Mouse (Mus musculus): ENCODE results near the gene Gm2696. TPM values are rescaled to one million over a fixed set of nuclear protein-coding genes. Genes with fewer than 3 reads are reported as not detected.

The Gm2696 gene
- polyA plus RNA-seq, 1 experiment from 2014 or later: not detected

DNA sequence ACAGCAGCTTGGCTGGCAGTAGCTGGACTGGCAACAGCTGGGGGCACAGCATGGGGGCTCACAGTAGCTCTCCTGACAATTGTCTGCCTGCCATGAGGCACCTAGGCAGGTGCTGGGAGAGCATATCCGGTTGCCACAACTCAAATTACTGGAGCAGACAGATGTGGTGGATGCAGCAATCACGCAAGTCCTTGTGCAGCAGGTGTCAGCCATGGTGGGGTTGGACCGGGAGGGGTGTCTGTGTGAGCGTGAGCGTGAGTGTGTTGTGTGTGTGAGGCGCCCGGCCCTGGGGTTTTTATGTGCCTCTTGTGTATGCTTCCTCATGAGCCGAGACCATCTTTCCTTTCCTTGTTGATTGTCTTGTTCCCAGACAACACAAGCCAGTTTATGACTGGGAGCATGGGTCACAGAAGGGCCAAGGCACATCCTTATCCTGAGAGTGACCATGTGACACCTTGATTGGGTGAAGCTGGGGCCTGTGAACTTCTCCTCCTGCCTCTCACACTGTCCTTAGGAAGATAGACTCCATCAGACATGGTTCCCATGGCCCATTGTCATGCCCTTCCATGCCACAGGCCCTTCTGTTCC, 15.5 kb upstream of the Gm2696 start, which contains the start of gene Gm19668:
Gm19668 (minus strand) TSS at position 213 of the 588 bp plus-strand sequence.
- 53% methylated on average over 8 of the region's 8 CpGs for WGBS
- Histone ChIP-seq H3K27ac (replicated peaks) (no peak within 1 kb of the TSS), H3K9me3 (no peaks in the 10 kb centered on the region), H3K27me3 (no peaks in the 10 kb centered on the region), H3K4me3 (no peak within 1 kb of the TSS), H3K4me1 (replicated peaks) (no peaks in the 10 kb centered on the region), H3K9ac (no peak within 1 kb of the TSS), H3K4me2 (no peak within 1 kb of the TSS), H3K36me3 (no peaks in the 10 kb centered on the region)
- no peak for ATAC-seq (ENCODE audit: low FRiP score, low read depth)

DNA sequence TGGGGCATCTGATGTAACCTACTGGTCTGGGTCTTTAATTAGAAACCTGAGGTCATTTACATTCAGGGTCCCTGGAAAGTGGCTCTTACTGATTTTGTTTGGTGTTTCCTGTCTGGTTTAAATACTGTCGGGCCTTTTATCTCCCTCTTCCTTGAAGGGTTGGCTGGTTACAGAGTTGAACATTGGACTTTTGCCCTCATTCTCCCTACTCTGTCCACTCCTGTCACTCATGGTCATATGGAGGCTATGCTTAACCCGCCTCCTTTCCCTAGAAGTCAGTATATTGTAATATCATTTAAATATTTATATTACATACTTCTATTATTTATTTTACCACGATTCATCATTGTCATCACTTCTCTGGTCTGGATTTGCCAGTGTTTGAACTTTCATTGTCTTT, 10.4 kb upstream of the Gm2696 start:
- H3K36me3 ChIP-seq: no peaks in the 10 kb centered on the region
- H3K4me1 ChIP-seq (replicated peaks): no peaks in the 10 kb centered on the region
- H3K9ac ChIP-seq: no peak overlapping the region
- WGBS: 83% methylated on average over 3 of the region's 3 CpGs
- no peak for ATAC-seq (ENCODE audit: low FRiP score, low read depth)
- no peaks in the 10 kb centered on the region for H3K27me3 ChIP-seq
- H3K4me2 ChIP-seq: no peak overlapping the region
- no peak overlapping the region for H3K27ac ChIP-seq (replicated peaks)
- no peak overlapping the region for H3K4me3 ChIP-seq
- H3K9me3 ChIP-seq: no peaks in the 10 kb centered on the region

DNA sequence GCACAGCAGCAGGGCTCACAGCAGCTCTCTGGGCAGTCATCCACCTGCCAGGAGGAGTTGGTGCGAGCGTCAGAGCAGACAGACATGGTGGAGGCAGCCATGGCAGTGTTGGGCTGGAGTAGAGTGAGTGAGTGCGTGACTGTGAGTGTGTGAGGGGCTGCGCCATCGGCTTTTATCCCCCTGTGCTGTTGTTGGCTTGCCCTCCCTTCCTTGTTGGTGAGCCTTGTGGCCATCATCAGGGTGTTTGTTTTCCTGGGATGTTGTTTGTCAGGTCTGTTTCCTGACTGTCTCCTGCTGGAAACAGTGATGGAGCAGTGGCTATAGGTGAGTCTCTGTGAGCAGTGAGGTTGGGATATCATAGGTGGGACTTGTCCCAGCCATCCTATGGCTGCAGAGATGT, 2.7 kb upstream of the Gm2696 start, which contains the start of gene Gm9507:
Gm9507 (minus strand) TSS at position 101 of the 400 bp plus-strand sequence.
- Histone ChIP-seq H3K27ac (replicated peaks) (no peak within 1 kb of the TSS), H3K27me3 (no peaks in the 10 kb centered on the region), H3K36me3 (no peaks in the 10 kb centered on the region), H3K9me3 (no peaks in the 10 kb centered on the region), H3K9ac (no peak within 1 kb of the TSS), H3K4me3 (no peak within 1 kb of the TSS), H3K4me2 (no peak within 1 kb of the TSS), H3K4me1 (replicated peaks) (0 out of 2 replicates have a peak, but pooled peaks cover 4% of the 10 kb centered on the region)
- 75% methylated on average over 5 of the region's 5 CpGs for WGBS
- no peak for ATAC-seq (ENCODE audit: low FRiP score, low read depth)

DNA sequence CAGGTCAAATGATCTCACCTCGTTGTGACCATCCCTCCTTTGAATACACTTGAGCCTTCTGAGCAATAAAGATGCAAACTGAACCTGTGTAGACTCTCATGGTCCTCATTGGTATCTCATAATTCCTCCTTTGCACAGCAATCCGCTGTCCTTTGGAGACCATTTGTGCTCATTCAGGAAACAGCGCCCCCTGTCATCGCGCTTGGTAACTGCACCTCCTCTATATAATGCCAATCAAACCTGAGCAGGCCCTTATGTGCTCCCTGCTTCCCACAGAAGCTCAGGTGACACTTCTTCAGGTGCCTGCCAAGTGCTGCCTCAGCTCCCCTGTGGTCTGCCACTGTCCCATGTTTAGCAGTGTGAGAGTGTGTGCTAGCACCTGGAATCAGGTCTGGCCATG, 1.0 kb downstream of the Gm2696 start:
- Histone ChIP-seq H3K27ac (replicated peaks) (no peak overlapping the region), H3K4me1 (replicated peaks) (0 out of 2 replicates have a peak, but pooled peaks cover 4% of the 10 kb centered on the region), H3K27me3 (no peaks in the 10 kb centered on the region), H3K9me3 (no peaks in the 10 kb centered on the region), H3K4me3 (no peak overlapping the region), H3K9ac (no peak overlapping the region), H3K4me2 (no peak overlapping the region), H3K36me3 (no peaks in the 10 kb centered on the region)
- no peak for ATAC-seq (ENCODE audit: low FRiP score, low read depth)
- WGBS: 35% methylated on average over 5 of the region's 5 CpGs

DNA sequence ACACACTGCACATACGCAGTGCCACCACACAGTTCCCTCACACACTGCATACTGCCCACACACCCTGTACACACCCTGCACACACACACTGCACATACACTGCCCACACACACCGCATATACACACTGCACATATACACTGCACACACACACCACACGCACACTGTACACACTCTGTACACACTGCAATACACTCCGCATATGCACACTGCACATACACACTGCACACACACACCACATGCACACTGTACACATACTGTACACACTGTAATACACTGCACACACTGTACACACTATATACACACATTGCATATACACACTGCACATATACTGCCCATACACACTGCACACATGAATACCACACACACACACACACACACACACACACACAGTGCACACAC, 4.0 kb downstream of the Gm2696 start:
- ATAC-seq (ENCODE audit: low FRiP score, low read depth): peak; percentile 63; the same call in 1 of the 2 replicates
- H3K27ac ChIP-seq (replicated peaks): no peak overlapping the region
- 98% methylated on average over 4 of the region's 4 CpGs for WGBS

DNA sequence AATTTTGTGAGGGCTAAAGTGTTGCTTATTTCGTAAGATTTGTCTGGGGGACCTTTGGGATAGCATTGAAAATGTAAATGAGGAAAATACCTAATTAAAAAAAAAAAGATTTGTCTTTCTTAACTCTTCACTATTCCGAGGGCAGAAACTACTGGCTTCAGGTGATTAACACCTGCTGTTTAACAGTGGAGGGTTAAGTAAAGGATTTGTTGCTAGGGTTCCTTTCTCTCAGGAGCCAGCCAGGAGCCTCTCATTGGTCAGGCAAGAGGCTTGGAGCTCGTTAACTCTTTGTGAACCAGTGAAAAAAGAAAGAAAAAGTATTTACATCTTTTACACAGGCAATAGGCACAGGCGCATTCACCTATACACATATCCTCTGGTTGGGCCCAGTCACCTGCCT, 4.7 kb downstream of the Gm2696 start:
- WGBS: 54% methylated on average over 4 of the region's 4 CpGs
- Histone ChIP-seq H3K36me3 (no peaks in the 10 kb centered on the region), H3K27me3 (no peaks in the 10 kb centered on the region), H3K27ac (replicated peaks) (no peak overlapping the region), H3K4me2 (no peak overlapping the region), H3K9ac (no peak overlapping the region), H3K9me3 (peaks cover 3% of the 10 kb centered on the region; the same call in 1 of the 2 replicates), H3K4me3 (no peak overlapping the region), H3K4me1 (replicated peaks) (0 out of 2 replicates have a peak, but pooled peaks cover 4% of the 10 kb centered on the region)
- ATAC-seq (ENCODE audit: low FRiP score, low read depth): no peak

More for the DNA sequence above, 4.0 kb downstream of the Gm2696 start:
- Histone ChIP-seq H3K36me3 (no peaks in the 10 kb centered on the region), H3K9ac (no peak overlapping the region), H3K4me3 (no peak overlapping the region), H3K27me3 (no peaks in the 10 kb centered on the region), H3K4me1 (replicated peaks) (0 out of 2 replicates have a peak, but pooled peaks cover 4% of the 10 kb centered on the region), H3K4me2 (no peak overlapping the region), H3K9me3 (peaks cover 3% of the 10 kb centered on the region; the same call in 1 of the 2 replicates)

DNA sequence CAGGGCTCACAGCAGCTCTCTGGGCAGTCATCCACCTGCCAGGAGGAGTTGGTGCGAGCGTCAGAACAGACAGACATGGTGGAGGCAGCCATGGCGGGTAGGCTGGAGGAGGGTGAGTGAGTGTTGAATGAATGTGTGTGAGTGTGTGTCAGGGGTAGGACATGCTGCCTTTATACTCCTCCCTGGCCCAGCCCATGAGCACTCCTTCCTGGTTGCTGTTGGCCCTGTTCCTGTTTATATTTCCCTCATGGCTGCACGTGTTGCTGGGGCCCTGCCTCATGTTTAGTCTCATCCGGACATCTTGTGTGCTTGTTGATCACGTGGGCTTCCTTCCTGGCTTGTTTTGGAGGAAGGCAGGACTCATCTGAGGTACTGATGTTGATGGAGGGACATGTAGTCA, 12.5 kb downstream of the Gm2696 start, which contains the start of gene Krtap10-4:
Krtap10-4 (minus strand) TSS at position 145 of the 400 bp plus-strand sequence.
- no peak within 1 kb of the TSS for H3K4me3 ChIP-seq
- no peaks in the 10 kb centered on the region for H3K36me3 ChIP-seq
- H3K4me1 ChIP-seq (replicated peaks): no peaks in the 10 kb centered on the region
- peaks cover 3% of the 10 kb centered on the region; the same call in 1 of the 2 replicates for H3K9me3 ChIP-seq
- no peak within 1 kb of the TSS for H3K27ac ChIP-seq (replicated peaks)
- no peak for ATAC-seq (ENCODE audit: low FRiP score, low read depth)
- no peak within 1 kb of the TSS for H3K4me2 ChIP-seq
- H3K9ac ChIP-seq: no peak within 1 kb of the TSS
- 71% methylated on average over 6 of the region's 6 CpGs for WGBS
- H3K27me3 ChIP-seq: no peaks in the 10 kb centered on the region

DNA sequence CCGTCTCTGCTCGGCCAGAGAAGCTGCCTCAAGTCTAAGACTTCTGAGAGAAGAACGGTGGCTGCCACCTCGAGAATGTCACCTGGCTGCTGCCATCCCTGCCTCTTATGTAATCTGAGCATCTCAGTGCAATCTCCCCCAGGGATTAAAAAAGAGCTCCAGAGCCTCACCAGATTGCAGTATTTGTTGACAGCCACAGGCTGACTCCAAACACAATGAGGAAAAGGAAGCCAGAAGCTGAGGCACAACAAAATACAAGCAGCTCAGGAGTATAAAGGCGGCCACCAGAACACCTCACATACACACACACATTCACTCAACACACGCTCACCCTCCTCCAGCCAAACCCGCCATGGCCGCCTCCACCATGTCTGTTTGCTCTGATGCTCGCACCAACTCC, 21.2 kb downstream of the Gm2696 start, which contains the start of gene Krtap10-10:
Krtap10-10 (plus strand) TSS at position 301 of the 400 bp plus-strand sequence.
- Histone ChIP-seq H3K27me3 (no peaks in the 10 kb centered on the region), H3K4me1 (replicated peaks) (no peaks in the 10 kb centered on the region), H3K4me3 (no peak within 1 kb of the TSS), H3K4me2 (no peak within 1 kb of the TSS), H3K9ac (no peak within 1 kb of the TSS), H3K9me3 (no peaks in the 10 kb centered on the region), H3K27ac (replicated peaks) (no peak within 1 kb of the TSS), H3K36me3 (no peaks in the 10 kb centered on the region)
- no peak for ATAC-seq (ENCODE audit: low FRiP score, low read depth)
- WGBS: 63% methylated on average over 9 of the region's 9 CpGs

DNA sequence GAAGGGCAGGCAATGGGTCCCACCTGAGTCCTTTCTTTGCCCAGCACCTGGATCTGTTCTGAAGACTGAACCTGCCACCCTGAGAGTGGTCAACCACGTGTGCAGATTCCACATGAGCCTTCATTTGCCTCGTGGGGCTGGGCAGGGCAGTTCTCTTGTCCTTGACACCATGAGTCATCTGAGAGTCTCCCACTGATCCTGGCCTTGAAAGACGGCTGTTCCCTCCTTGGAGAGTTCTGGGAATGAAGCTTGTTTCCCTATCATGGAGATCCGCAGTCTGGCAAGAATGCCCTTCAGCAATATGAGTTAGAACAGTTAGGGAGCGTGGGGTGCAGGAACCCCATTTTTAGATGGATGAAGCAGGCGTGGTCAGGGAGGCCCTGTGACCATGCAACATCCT, 24.5 kb downstream of the Gm2696 start:
- no peak overlapping the region for H3K4me2 ChIP-seq
- 82% methylated on average over 6 of the region's 6 CpGs for WGBS
- H3K27ac ChIP-seq (replicated peaks): no peak overlapping the region
- no peak overlapping the region for H3K4me3 ChIP-seq
- H3K9ac ChIP-seq: no peak overlapping the region
- H3K36me3 ChIP-seq: no peaks in the 10 kb centered on the region
- H3K9me3 ChIP-seq: peaks cover 6% of the 10 kb centered on the region; the same call in 1 of the 2 replicates
- ATAC-seq (ENCODE audit: low FRiP score, low read depth): no peak
- no peaks in the 10 kb centered on the region for H3K4me1 ChIP-seq (replicated peaks)
- H3K27me3 ChIP-seq: no peaks in the 10 kb centered on the region

DNA sequence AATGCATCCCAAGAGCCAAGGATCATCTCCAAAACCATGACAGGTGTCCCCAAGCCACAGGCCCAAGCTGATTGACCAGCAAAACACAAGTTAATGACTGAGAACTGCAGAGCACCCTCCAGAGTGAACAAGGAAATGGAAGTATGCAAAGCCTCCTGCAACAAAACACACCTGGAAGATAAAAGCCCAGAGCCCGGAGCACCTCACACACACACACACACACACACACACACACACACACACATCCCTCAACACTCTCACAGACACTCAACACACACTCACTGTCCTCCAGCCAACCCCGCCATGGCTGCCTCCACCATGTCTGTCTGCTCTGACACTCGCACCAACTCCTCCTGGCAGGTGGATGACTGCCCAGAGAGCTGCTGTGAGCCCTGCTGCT, 32.0 kb downstream of the Gm2696 start, which contains the start of gene Gm36176:
Gm36176 (plus strand) TSS at position 301 of the 400 bp plus-strand sequence.
- Histone ChIP-seq H3K36me3 (no peaks in the 10 kb centered on the region), H3K27me3 (no peaks in the 10 kb centered on the region), H3K4me3 (no peak within 1 kb of the TSS), H3K4me1 (replicated peaks) (no peaks in the 10 kb centered on the region), H3K4me2 (no peak within 1 kb of the TSS), H3K27ac (replicated peaks) (no peak within 1 kb of the TSS), H3K9ac (no peak within 1 kb of the TSS), H3K9me3 (peaks cover 12% of the 10 kb centered on the region; the same call in 1 of the 2 replicates)
- WGBS: 80% methylated on average over 3 of the region's 3 CpGs
- ATAC-seq (ENCODE audit: low FRiP score, low read depth): no peak

DNA sequence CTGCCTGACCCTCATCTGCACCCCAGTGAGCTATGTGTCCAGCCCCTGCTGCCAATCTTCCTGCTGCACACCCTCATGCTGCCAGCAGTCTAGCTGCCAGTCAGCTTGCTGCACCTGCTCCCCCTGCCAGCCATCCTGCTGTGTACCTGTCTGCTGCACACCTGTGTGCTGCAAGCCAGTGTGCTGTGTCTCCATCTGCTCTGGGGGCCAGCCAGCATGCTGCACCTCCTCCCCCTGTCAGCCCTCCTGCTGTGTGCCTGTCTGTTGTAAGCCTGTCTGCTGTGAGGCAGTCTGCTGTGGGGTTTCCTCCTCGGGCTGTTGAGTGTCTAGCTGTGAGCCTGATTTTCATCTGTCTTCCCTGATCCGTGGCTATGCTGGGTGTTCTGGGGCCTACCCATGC, 32.5 kb downstream of the Gm2696 start:
- H3K9me3 ChIP-seq: peaks cover 12% of the 10 kb centered on the region; the same call in 1 of the 2 replicates
- H3K27ac ChIP-seq (replicated peaks): no peak overlapping the region
- H3K27me3 ChIP-seq: no peaks in the 10 kb centered on the region
- 22% methylated on average over 2 of the region's 2 CpGs for WGBS
- H3K9ac ChIP-seq: no peak overlapping the region
- H3K4me1 ChIP-seq (replicated peaks): no peaks in the 10 kb centered on the region
- H3K4me3 ChIP-seq: no peak overlapping the region
- no peaks in the 10 kb centered on the region for H3K36me3 ChIP-seq
- H3K4me2 ChIP-seq: no peak overlapping the region
- ATAC-seq (ENCODE audit: low FRiP score, low read depth): no peak

DNA sequence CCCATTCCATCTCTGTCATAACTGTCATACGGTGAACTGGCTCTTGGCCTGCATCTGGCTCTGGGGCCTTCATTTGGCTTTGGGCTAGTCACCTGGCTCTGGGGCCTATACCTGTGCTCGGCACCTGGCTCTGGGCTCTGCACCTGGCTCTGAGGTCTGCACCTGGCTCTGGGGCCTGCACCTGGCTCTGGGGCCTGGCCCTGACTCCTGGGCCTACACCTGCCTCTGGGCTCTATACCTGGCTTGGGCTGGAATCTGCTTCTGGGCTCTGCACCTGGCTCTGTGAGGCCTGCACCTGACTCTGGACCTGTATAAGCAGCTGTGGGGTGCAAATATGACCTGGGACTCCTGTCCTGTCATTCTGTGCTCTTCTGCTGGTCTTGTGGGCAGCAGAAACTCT, 33.1 kb downstream of the Gm2696 start:
- no peaks in the 10 kb centered on the region for H3K4me1 ChIP-seq (replicated peaks)
- H3K9me3 ChIP-seq: peaks cover 12% of the 10 kb centered on the region; the same call in 1 of the 2 replicates
- no peak overlapping the region for H3K27ac ChIP-seq (replicated peaks)
- no peaks in the 10 kb centered on the region for H3K36me3 ChIP-seq
- no peak overlapping the region for H3K9ac ChIP-seq
- no peak overlapping the region for H3K4me2 ChIP-seq
- WGBS: 87% methylated on average over 2 of the region's 2 CpGs
- no peaks in the 10 kb centered on the region for H3K27me3 ChIP-seq
- no peak overlapping the region for H3K4me3 ChIP-seq
- no peak for ATAC-seq (ENCODE audit: low FRiP score, low read depth)

Data from hindbrain, embryonic 15.5 days (tissue).